Mouse (Mus musculus) erythroblast, embryonic 14.5 days (primary cell): ENCODE measurements around the gene Pdzd9.

ENCODE experiments used
- GATA1 ChIP-seq: IDR thresholded peaks from 2 replicates; pipeline ENCODE4 v1.6.1; 2012; ENCODE audit warnings: low read length, inconsistent platforms, mixed read lengths
- TAL1 ChIP-seq: IDR thresholded peaks from 3 replicates; pipeline ENCODE4 v1.6.1; 2012; ENCODE audit warnings: low read length, inconsistent platforms, mixed read lengths

- TF ChIP-seq GATA1 (no peak), TAL1 (no peak)
These were observed 15.1 kb upstream of the Pdzd9 start for GRCm38 (mm10) chr7:120685227-120685626.
